ENCODE assay signal across 8 mouse cellular contexts in the genomic region with DNA sequence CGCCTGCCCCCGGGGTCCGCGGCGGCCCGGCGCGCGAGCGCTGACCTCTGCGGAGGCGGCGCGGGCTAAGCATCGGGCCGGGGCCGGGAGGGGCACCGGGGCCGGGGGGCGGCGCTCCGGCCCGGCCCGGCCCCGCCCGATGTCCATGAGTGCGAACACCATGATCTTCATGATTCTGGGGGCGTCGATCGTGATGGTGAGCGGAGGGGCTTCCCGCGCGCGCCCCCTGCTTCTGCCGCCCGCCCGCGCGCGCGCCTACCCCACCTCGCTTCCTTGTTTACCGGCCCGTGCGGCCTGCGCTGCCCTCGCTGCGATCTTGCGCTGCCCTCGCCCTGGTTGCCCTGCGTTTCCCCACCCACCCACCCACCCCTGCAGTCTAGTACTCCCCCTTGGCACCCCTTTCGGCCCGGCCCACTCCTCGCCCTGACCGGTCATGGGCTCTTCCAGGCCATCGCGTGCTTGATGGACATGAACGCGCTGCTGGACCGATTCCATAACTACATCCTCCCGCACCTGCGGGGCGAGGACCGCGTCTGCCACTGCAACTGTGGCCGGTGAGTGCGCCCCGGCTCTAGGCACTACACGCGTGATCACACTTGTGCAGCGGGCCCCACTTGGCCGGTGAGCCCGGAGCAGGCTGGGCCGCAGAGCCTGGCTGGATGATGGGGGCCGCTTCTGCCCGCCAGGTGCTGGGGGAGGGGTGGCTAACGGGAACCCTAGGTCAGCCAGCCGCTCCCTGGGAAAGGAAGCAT. TPM values are rescaled to one million over a fixed set of nuclear protein-coding genes. Genes with fewer than 3 reads are reported as not detected.
DNase-seq lines count a peak whose midpoint lies in the region; ATAC-seq and TF ChIP-seq lines count a peak whose summit lies in the region.

No protein-coding gene starts in this region.

- no peak for DNase-seq in ES-E14 (ENCODE audit: low read depth, low spot score)
- peak; percentile 50 to 61 for DNase-seq in adrenal gland, postnatal 36 days
- peak; percentile 38 to 45 for DNase-seq in heart, postnatal 14 days
- peak; percentile 62 to 73 for DNase-seq in kidney, postnatal 4 days
- DNase-seq in lung, postnatal 4 days, result peak; percentile 42 to 61
- DNase-seq in right cerebral cortex, postnatal 10 days (ENCODE audit: low spot score in 2 of 2), result peak; percentile 65 to 72
- no peak for DNase-seq in frontal cortex, postnatal 14 days (ENCODE audit: low spot score in 2 of 2)

- H3K36me3 ChIP-seq in ES-E14 (ENCODE audit: control insufficient read depth, insufficient read depth, low read length, poor library complexity, severe bottlenecking), result peaks cover 13% of the 10 kb centered on the region
- peaks cover 34% of the 10 kb centered on the region for H3K36me3 ChIP-seq in embryonic facial prominence, embryonic 15.5 days

- in situ Hi-C loops in ES-E14 (cut with MboI; ENCODE audit: low sequenced_read_pairs in 2 of 2, unreplicated experiment in 2 of 2), result no loop called here

- 1% methylated on average over 70 of the region's 79 CpGs for WGBS in embryonic facial prominence, embryonic 15.5 days

- peak overlapping the region; percentile 84 for H3K4me2 ChIP-seq in embryonic facial prominence, embryonic 15.5 days (replicated peaks)

- H3K27ac ChIP-seq in ES-E14 (ENCODE audit: insufficient read depth, low read depth, low read length, poor library complexity, severe bottlenecking), result no peak overlapping the region
- H3K27ac ChIP-seq in embryonic facial prominence, embryonic 15.5 days (replicated peaks), result peak overlapping the region; percentile 92

- ATAC-seq in embryonic facial prominence, embryonic 15.5 days (ENCODE audit: insufficient number of reproducible peaks, low FRiP score, low TSS enrichment, low read depth), result peak; percentile 74

- H3K27me3 ChIP-seq in embryonic facial prominence, embryonic 15.5 days, result no peaks in the 10 kb centered on the region

- H3K4me1 ChIP-seq in ES-E14 (ENCODE audit: control insufficient read depth in 2 of 2, insufficient read depth in 2 of 2, low read length in 2 of 2, poor library complexity in 1 of 2), result peaks cover 0 to 17% of the 10 kb centered on the region in 2 experiments; a peak in 2 of 4 replicates
- peaks cover 34% of the 10 kb centered on the region for H3K4me1 ChIP-seq in embryonic facial prominence, embryonic 15.5 days

- peak overlapping the region; percentile 74 for H3K9ac ChIP-seq in ES-E14 (ENCODE audit: insufficient read depth, low read depth, low read length, poor library complexity, severe bottlenecking)
- peak overlapping the region; percentile 78 for H3K9ac ChIP-seq in embryonic facial prominence, embryonic 15.5 days

- no peaks in the 10 kb centered on the region for H3K9me3 ChIP-seq in ES-E14 (ENCODE audit: control insufficient read depth, insufficient read depth, low read depth, low read length)
- no peaks in the 10 kb centered on the region for H3K9me3 ChIP-seq in embryonic facial prominence, embryonic 15.5 days (replicated peaks)

- peak overlapping the region; percentile 54 to 83 for H3K4me3 ChIP-seq in ES-E14 (ENCODE audit: insufficient read depth in 1 of 2, low read depth in 1 of 2, low read length in 2 of 2, poor library complexity in 1 of 2, severe bottlenecking in 1 of 2)
- H3K4me3 ChIP-seq in embryonic facial prominence, embryonic 15.5 days (replicated peaks), result peak overlapping the region; percentile 87

- intact Hi-C loops in heart, postnatal 14 days (cut with DNase I), result no loop called here

TF ChIP-seq in ES-E14, 5 proteins besides CTCF, POLR2A, EP300 and RAD21:
- TF ChIP-seq CHD2 (IDR thresholded peaks at IDR 0.05; ENCODE audit: low read depth, low read length) (no peak), MAFK (IDR thresholded peaks at IDR 0.05; ENCODE audit: insufficient read depth, low read depth, low read length) (no peak), ZC3H11A (IDR thresholded peaks at IDR 0.05; ENCODE audit: borderline replicate concordance, low read depth, low read length) (no peak), ZNF384 (IDR thresholded peaks at IDR 0.05; ENCODE audit: low read depth, low read length) (no peak), HCFC1 (IDR thresholded peaks at IDR 0.05; ENCODE audit: borderline replicate concordance, insufficient read depth, low read length) (no peak)

RNA-seq across cellular contexts. Expression of gene Tmem240, which starts 0.5 kb away (rescaled TPM):
- total RNA-seq in ES-E14 (2012; rRNA removed), result 0.22 and 0.58 TPM in 2 replicates
- total RNA-seq in adrenal gland, postnatal 36 days (2021), result under 1 TPM; 0.70 to 0.72 TPM
- polyA plus RNA-seq in embryonic facial prominence, embryonic 15.5 days (2015; fragmentation: Nextera tagmentation; extraction: Ambion mirVana), result 1.6 and 2.2 TPM in 2 replicates
- total RNA-seq in heart, postnatal 14 days (2021), result under 1 TPM; 0.38 to 0.44 TPM

RNA-seq across cellular contexts. Expression of gene Atad3a, which starts 25.8 kb away (rescaled TPM):
- 169 and 267 TPM in 2 replicates for total RNA-seq in ES-E14 (2012; rRNA removed)
- 10 to 100 TPM; 83.2 to 94.1 TPM for total RNA-seq in adrenal gland, postnatal 36 days (2021)
- polyA plus RNA-seq in embryonic facial prominence, embryonic 15.5 days (2015; fragmentation: Nextera tagmentation; extraction: Ambion mirVana), result 84.9 and 89.9 TPM in 2 replicates
- 10 to 100 TPM; 54.3 to 59.2 TPM for total RNA-seq in heart, postnatal 14 days (2021)

RNA-seq across cellular contexts. Expression of gene Ssu72, which starts 30.5 kb away (rescaled TPM):
- 125 and 129 TPM in 2 replicates for total RNA-seq in ES-E14 (2012; rRNA removed)
- total RNA-seq in adrenal gland, postnatal 36 days (2021), result 100 to 1,000 TPM in 1 of 2 experiments, 10 to 100 TPM in 1; 98.1 to 123 TPM
- 135 and 140 TPM in 2 replicates for polyA plus RNA-seq in embryonic facial prominence, embryonic 15.5 days (2015; fragmentation: Nextera tagmentation; extraction: Ambion mirVana)
- total RNA-seq in heart, postnatal 14 days (2021), result 10 to 100 TPM; 44.3 to 48.6 TPM

RNA-seq across cellular contexts. Expression of gene Vwa1, which starts 39.4 kb away (rescaled TPM):
- total RNA-seq in ES-E14 (2012; rRNA removed), result 4.6 and 10.6 TPM in 2 replicates
- total RNA-seq in adrenal gland, postnatal 36 days (2021), result 1 to 10 TPM; 3.4 to 6.0 TPM
- polyA plus RNA-seq in embryonic facial prominence, embryonic 15.5 days (2015; fragmentation: Nextera tagmentation; extraction: Ambion mirVana), result 14.2 and 17.4 TPM in 2 replicates
- 10 to 100 TPM in 1 of 2 experiments, 1 to 10 TPM in 1; 9.2 to 12.6 TPM for total RNA-seq in heart, postnatal 14 days (2021)

RNA-seq across cellular contexts. Expression of gene Fndc10, which starts 41.0 kb away (rescaled TPM):
- 10.0 and 22.1 TPM in 2 replicates for total RNA-seq in ES-E14 (2012; rRNA removed)
- 10 to 100 TPM; 31.3 to 59.8 TPM for total RNA-seq in adrenal gland, postnatal 36 days (2021)
- polyA plus RNA-seq in embryonic facial prominence, embryonic 15.5 days (2015; fragmentation: Nextera tagmentation; extraction: Ambion mirVana), result 13.5 and 13.9 TPM in 2 replicates
- total RNA-seq in heart, postnatal 14 days (2021), result 1 to 10 TPM; 1.5 to 1.8 TPM

Comparison
In these comparisons a context has a peak if more than half of its experiments do, and no peak if none do; other contexts are left out.
1. DNase-seq: peak in adrenal gland, postnatal 36 days (2 of 2), heart, postnatal 14 days (2 of 2), kidney, postnatal 4 days (2 of 2), lung, postnatal 4 days (2 of 2) and right cerebral cortex, postnatal 10 days (2 of 2); none in ES-E14 (single experiment) and frontal cortex, postnatal 14 days (0 of 2).